Mouse (Mus musculus) megakaryocyte, adult 5-6 weeks (primary cell): Measurements from ENCODE around the gene Aox1. TPM values are rescaled to one million over a fixed set of nuclear protein-coding genes. Genes with fewer than 3 reads are reported as not detected.
"Not testable (repeated sequence)": the region's sequence is repeated elsewhere in the genome, so short reads cannot be mapped to it uniquely, and the experiment has no call there.

Experiments used
- ATAC-seq: 2 replicates; pipeline ENCODE4 v1.8.0; 2016; ENCODE audit warnings: mild to moderate bottlenecking, inconsistent platforms; ENCODE audit not compliant: poor library complexity, severe bottlenecking
- total RNA-seq, 2 experiments: library from RNA; stranded (forward) in 1 of 2; stranded (reverse) in 1 of 2; fragments of 153-499, 151-499 nt in 1 of 2; fragments of 221-1000, 200-1000 nt in 1 of 2; gene quantifications; 2 replicates each; pipeline versions ENCODE4 v1.2.3 to v1.2.4; 2015 to 2017

Aox1 gene
- total RNA-seq (2015) (0.27 TPM in 1 of 2 replicates, not detected in the other), total RNA-seq (2017) (0.04 and 0.16 TPM in 2 replicates)

- ATAC-seq: peak; percentile 90
Measured at GRCm38 (mm10) chr1:58029636-58030117, at the start of gene Aox1. Gene Aox1 (plus strand): TSS chr1:58029931.

DNA sequence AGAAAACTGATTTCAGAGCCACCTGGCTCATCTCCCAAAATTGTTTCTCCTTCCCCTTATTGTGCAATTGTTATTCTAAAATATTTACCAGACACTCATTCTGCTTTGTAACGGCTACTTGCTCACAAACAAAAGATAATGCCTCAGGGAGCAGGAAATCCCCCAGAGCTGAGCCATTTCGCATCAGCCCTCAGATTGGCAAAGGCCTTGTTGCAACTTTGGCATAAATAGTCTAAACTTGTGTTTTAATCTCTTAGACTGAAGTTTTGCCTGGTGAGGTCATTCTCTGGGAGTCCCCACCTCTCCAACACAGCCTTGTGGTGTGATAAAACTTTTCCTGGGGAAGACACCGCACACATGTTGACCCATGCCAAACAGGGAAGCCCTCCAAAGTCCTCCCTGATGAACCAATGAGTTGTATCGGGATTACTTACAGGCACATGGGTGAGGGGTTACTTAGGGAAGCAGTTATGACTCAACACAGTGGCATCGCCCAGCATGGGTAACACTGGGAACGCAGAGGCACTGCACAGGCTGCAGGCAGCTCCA is 40.6 kb upstream of the Aox1 start:
- no peak for ATAC-seq

DNA sequence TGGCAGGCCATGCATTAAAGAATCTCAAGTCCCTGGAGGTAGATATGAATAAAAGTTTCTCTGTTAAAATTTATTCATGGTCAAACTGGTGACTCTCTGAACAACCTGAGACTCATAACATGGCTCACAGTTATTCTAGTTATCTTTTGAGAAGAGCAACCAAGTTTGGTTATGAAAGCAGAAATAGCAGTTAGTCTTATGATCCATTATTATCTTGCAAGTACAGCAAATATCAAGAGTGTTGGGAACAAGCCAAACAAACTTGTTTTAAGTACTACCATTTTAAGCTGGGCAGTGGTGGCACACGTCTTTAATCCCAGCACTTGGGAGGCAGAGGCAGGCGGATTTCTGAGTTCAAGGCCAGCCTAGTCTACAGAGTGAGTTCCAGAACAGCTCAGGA is 38.5 kb upstream of the Aox1 start:
- no peak for ATAC-seq

DNA sequence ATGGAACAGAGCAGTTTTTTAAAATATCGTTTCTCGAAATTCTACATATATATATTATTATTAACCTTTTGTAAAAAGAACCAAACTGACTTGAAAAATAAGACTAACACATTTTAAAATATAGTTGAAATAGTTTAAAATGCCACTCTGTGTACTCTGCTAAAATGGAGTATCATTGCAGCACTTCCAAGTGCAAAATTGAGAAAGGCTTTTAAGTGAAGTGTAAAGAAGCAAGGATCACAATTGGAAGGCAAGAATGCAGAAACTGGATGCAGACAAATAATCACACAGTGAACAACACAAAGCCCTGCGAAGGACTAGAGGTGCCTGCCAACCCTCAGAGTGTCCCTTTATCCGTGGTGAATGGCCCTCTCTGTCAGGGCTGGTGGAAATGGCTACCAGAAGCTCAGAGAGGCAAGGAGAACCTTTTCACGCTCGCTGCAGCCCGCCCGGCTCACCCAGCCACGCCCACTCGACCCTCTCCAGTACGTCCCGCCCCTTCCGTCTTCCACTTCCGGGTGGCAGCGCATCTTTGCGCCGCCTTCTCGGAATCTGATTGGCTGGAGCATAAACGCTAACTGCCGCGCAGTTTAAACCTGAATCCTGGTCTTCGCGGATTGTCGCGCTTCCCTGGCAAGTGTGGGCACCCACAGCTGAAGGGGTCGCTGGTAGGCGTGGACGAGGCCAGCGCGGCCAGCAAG is 34.1 kb upstream of the Aox1 start, which contains the start of gene Sgo2a:
Gene Sgo2a (plus strand): TSS at position 540 of the 701 bp plus-strand sequence.
- peak; percentile 100 for ATAC-seq

DNA sequence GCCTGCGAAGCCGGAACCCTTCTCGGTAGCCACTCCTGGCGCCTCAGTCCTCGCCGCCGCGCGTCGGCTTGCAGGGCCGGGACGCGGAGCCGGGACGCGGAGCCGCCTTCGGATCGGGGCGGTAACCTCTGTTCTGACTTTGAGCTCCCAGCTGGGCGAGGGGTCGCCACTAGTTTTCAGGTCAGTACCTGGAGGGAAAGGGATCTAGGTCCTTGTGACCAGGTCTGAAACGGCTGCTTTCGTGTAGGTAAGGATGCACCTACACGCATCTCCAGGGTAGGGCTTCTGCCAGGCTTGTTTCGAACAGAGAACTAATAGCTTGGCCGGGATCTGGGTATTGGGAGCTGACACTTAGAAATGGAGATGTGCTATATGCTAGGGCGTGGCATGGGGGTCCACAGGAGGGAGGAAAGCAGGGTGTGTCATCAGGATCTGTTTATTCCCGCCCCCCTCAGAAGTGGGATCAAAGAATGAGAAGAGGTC is 33.6 kb upstream of the Aox1 start:
- peak; percentile 61 for ATAC-seq

DNA sequence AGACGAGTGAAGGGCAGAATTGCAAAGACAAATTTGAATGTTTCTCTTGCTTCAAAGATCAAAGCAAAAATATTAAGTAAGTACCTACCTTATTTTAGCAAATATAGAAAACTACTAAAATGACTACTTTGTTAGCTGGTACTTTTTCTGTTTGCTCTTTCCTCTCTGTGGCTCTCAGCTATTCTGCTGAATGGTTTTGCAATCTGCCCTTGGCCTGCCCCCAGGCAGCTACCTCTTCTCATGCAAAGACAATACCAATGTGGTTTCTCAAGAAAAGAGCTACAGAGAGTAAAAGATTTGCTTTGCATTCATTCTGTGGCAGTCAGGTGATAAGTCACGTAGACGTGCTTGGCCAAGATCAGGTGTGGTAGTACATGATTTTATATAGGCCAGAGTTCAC is 31.6 kb upstream of the Aox1 start:
- no peak for ATAC-seq

DNA sequence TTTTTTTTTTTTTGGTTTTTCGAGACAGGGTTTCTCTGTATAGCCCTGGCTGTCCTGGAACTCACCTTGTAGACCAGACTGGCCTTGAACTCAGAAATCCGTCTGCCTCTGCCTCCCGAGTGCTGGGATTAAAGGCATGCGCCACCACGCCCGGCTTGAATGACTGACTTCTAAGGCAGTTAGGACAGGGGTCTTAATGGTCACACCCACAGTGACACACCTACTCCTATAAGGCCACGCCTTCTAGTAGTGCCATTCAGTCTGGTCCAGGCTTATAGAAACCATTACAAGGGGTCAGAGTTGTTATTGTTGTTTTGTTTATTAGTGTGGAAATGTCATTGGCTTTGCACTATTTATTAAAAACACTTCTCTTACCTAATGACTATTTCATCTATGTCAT is 23.3 kb upstream of the Aox1 start:
- not testable (repeated sequence) for ATAC-seq

GRCm38 (mm10) chr1:58018856-58019255 is 10.9 kb upstream of the Aox1 start, which contains the start of gene Kctd18:
Gene Kctd18 (minus strand): TSS chr1:58018956.
- ATAC-seq: no peak

DNA sequence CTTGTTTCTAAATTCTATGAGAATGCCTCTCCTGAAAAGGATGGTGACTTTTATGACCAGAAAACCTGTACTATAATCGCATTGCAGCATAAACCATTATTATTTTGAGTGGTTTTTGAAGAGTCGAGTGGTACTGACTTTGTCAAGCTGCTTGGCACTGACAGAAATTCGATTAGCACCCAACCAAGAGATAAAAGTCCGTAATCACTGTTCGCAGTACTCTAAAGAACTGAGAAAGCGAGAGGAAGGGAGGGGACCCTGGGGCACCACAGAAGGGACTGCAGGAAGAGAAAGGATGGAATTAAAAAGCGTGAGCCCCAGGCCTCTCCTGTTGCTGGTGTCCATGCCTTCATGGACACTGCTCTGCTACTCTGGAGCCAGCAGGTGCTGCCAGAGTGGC is 2.0 kb upstream of the Aox1 start:
- ATAC-seq: no peak

DNA sequence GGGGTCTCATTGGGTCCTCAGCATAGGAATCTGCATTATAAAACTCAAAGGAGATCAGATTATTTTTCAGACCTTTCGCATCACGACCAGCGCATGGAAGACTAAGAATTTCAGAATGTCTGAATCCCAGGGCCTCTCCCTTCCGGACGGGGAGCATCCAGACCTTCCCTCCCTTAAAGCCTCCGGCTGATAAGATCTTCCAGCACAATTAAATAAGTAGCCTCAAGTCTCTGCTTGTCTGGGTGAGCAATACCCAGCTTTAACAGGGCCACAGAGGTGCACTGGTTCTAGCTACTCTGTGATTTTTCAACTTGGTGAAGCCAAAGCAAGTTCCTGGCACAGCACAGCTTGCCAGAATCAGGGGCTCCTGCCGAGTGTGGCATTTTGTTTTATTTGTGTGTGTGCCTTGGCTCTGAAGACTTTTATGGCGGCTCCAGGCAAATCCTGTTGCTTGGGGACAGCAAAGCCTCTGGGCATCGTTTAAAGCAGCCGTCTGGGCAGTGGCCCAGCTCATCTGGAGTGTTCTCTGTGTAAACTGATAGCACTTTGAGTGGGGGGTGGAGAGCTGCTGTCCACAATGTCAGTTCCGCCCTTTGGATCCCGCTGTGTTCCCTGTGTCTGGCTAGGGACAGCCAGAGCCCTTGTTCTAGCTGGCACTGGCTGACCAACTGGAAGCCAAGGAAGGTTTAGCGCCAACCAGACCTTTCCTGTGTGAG is 583 bp downstream of the Aox1 start:
- no peak for ATAC-seq

DNA sequence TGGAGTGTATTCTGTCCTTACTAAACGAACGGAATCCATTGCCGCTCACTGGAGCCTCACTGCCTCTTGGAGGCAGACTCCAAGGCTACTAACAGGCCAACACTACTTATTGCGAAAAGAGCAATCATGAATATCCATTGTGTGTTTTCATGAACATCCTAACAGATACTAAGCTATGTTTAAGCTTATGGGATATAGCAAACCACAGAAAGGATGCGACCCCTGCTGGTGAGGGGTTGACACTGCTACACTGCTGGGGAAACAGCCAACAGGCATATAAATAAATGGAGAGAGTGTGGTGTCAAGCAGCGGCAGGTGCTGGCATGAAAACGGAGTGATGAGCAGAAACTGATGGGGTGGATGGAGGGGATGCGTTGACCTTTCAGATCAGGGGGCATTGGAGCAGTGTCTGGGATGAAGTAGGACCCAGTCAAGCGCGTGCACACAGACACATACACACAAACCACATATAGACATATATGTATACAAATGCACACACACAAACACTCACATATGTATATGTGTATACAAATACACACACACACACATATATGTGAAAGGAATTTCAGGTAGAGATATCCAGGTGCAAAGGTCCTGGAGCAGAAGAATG is 1.5 kb downstream of the Aox1 start:
- ATAC-seq: peak; percentile 76

DNA sequence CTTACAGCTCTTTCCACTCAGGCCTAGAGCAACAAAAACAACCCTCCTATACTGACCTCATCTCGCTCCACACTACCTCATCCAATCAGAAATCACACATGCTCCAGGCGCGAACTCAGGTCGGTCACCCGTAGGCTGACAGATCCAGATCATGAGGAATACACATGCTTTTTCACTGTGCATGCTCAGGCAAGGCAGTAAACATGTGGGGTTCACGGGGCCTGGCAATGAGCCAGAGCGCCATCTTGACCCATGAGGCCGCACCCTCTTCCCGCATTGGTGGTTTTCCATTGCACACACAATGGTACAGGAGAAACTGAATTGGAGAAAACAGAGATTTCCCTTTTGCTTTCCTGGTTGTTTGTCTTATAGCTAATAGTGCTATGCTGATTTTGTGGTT is 7.6 kb downstream of the Aox1 start:
- ATAC-seq: not testable (repeated sequence)

DNA sequence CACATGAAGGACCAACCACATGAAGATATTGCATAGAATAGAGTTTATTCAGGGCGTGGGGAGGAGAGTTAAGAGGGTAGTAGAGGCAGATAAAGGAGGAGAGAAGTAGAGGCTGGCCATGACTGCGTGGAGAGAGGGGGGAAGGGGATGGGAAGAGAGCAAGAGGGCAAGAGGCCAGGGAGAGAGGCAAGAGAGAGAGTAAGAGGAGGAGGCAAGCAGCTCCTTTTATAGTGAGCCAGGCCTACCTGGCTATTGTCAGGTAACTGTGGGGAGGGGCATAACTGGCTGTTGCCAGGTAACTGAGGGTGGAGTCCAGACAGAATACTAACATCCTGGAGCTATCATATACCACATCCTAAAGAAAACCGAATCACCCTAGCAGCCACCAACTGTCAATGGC is 15.3 kb downstream of the Aox1 start:
- no peak for ATAC-seq

- no peak for ATAC-seq
Measured at GRCm38 (mm10) chr1:58045546-58045945, 15.8 kb downstream of the Aox1 start.

DNA sequence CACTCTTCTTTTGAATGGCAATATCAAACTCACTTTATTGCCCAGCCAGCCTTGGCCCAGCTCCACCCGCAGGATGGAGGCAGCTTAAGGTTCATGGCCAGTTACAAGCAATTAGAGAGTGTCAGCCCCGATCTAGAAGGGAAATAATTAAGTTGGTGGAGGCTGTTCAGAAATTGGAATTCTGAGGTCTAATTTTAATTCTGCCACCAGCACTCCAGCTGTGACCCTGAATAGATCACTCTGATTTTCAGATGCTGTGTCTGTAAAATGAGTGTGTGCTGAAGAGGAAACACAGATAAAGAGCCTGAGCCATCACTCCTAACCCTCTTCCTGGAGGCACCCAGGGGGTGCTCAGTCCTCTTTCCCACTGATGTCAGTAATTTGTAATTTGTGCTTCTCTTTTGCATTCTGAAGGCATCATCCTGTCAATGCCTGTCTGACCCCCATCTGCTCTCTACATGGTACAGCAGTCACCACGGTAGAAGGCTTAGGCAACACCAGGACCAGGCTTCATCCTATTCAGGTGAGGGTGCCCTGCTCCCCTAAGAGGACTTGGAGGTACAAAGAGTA is 17.1 kb downstream of the Aox1 start:
- ATAC-seq: no peak

DNA sequence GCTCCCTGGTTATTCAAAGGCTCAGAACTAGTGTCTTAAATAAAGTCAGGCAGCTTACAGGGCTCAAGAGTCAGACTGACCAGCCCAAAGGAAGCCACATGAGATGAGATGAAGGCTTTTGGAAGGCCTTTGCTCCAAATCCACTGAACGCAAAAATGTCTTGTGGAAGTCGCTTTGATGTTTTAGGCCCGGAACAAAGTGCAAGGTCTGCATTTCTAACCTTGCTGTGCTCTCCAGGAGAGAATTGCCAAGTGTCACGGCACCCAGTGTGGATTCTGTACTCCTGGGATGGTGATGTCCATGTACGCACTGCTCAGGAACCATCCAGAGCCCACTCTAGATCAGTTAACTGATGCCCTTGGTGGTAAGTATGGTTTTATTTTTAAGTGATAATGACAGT is 19.4 kb downstream of the Aox1 start:
- ATAC-seq: no peak

GRCm38 (mm10) chr1:58055598-58055997 is 25.9 kb downstream of the Aox1 start:
- no peak for ATAC-seq

- ATAC-seq: no peak
Measured at GRCm38 (mm10) chr1:58056074-58056807, 26.5 kb downstream of the Aox1 start.

DNA sequence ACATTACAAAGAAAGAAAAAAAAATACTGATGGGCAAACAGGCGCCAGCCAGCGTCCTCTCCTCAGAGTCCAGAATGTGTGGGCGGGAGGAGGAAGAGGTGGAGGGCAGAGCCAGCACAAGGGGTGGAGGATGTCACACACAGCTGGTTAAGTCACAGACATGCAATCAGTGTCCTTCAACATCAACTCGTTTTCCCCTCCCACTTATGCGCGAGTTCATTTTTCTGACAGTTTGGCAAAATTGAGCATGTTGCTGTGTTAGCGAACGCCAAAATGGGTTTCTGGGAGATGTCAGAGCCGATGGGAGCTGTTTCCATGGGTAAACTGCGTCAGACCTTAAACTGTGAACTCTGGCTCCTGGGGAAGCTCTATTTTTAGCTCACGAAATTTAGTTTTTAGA is 27.2 kb downstream of the Aox1 start:
- ATAC-seq: no peak

GRCm38 (mm10) chr1:58058846-58059245 is 29.1 kb downstream of the Aox1 start:
- no peak for ATAC-seq
